Mouse (Mus musculus): ENCODE measurements around the gene Gramd1c.

DNA sequence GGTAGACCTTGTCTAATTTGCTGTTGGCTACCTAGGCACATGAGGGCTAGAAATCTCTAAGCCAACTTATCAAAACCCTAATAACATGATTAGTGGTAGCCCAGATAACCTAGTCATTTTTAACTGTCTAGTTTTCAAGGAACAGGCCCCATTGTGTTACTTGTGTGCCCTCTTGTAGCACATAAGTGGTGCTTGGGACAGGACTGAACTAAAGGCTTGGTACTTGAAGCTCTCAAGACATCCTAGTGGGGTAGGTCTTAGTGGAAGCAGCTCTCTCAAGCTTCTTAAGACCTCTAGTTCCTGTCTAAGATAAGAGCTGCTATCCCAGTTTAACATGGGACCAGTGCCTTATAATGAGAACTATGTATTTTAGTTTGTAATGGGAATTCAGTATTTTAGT, 132.6 kb downstream of the Gramd1c start:
- no peak for TF ChIP-seq POLR2AphosphoS2 (IDR thresholded peaks at IDR 0.05; ENCODE audit: low read depth, low read length)
- TF ChIP-seq CTCF (conservative IDR thresholded peaks at IDR 0.05 in 1 of 2, IDR thresholded peaks at IDR 0.05 in 1 of 2; ENCODE audit: low read depth in 2 of 2, low read length in 2 of 2) = no peak
- no peak for TF ChIP-seq UBTF (IDR thresholded peaks at IDR 0.05; ENCODE audit: low read depth, low read length)
- TF ChIP-seq POLR2A (IDR thresholded peaks at IDR 0.05; ENCODE audit: low read depth, low read length) = no peak
- no peak for TF ChIP-seq ELF1 (IDR thresholded peaks at IDR 0.05; ENCODE audit: low read depth, low read length)
- TF ChIP-seq SIN3A (IDR thresholded peaks at IDR 0.05; ENCODE audit: low read length) = no peak
- TF ChIP-seq KAT2A (IDR thresholded peaks at IDR 0.05; ENCODE audit: insufficient replicate concordance, low read length) = no peak
- no peak for TF ChIP-seq JUND (conservative IDR thresholded peaks at IDR 0.05; ENCODE audit: low read depth, low read length)
- no peak for TF ChIP-seq MYC (IDR thresholded peaks at IDR 0.05; ENCODE audit: low read depth, low read length)
- no peak for TF ChIP-seq ZNF384 (IDR thresholded peaks at IDR 0.05; ENCODE audit: low read depth, low read length)
- TF ChIP-seq USF2 (conservative IDR thresholded peaks at IDR 0.05; ENCODE audit: low read depth, low read length) = no peak
- TF ChIP-seq BHLHE40 (IDR thresholded peaks at IDR 0.05; ENCODE audit: low read depth, low read length) = no peak
- no peak for TF ChIP-seq HCFC1 (IDR thresholded peaks at IDR 0.05; ENCODE audit: low read depth, low read length)
- TF ChIP-seq E2F4 (IDR thresholded peaks at IDR 0.05; ENCODE audit: insufficient replicate concordance, low read depth, low read length) = no peak

Measured in CH12.LX (cell line).